In genomic region chr15:67044806-67045205, GRCm38 (mm10) we compare ENCODE assay signal across 21 mouse cellular contexts.
DNase-seq lines count a peak whose midpoint lies in the region; ATAC-seq and TF ChIP-seq lines count a peak whose summit lies in the region.
"Had no signal": no experiment of that assay in that cellular context is flagged by ENCODE, and none has a peak within 500 bp of the region (broad histone marks: within the 10 kb centered on the region; RNA-seq: fewer than 3 reads in every experiment).

No protein-coding gene starts in this region.

- H3K79me2 ChIP-seq in liver, adult 2 months (ENCODE audit: control insufficient read depth, insufficient read depth, low read length) = no peaks in the 10 kb centered on the region

- DNase-seq in gastrocnemius, postnatal 10 days = peak; percentile 24
- no peak for DNase-seq in gastrocnemius, postnatal 4 days (ENCODE audit: low spot score in 2 of 2)
- DNase-seq in liver, adult 2 months (ENCODE audit: extremely low read depth, low read depth, low spot score) = peak; percentile 27
- DNase-seq in liver = no peak
- DNase-seq in cerebellum, adult 11 months = no peak
- DNase-seq: adrenal gland, postnatal 14 days; cerebellum, adult 18-20 months; cerebellum, adult 9-11 months; cerebellum, postnatal 36 days; heart, postnatal 14 days had no signal

- H3K27ac ChIP-seq in intestine, embryonic 16.5 days (ENCODE audit: low read length) = peak overlapping the region; percentile 87
- H3K27ac ChIP-seq in intestine, embryonic 15.5 days = no peak overlapping the region
- no peak overlapping the region for H3K27ac ChIP-seq in liver, adult 2 months (replicated peaks; ENCODE audit: insufficient read depth, low read depth, low read length)
- H3K27ac ChIP-seq: forebrain, embryonic 10.5 days; forebrain, embryonic 15.5 days; heart, embryonic 13.5 days; hindbrain, embryonic 13.5 days; hindbrain, postnatal 0 days had no signal

- TF ChIP-seq POLR2A in liver, adult 2 months (IDR thresholded peaks at IDR 0.05; ENCODE audit: extremely low read depth, insufficient read depth, low read length) = no peak

- peaks cover 34% of the 10 kb centered on the region for H3K4me1 ChIP-seq in intestine, embryonic 16.5 days (ENCODE audit: control insufficient read depth, insufficient read depth, low read length)
- H3K4me1 ChIP-seq in intestine, embryonic 15.5 days (replicated peaks) = peaks cover 21% of the 10 kb centered on the region
- peaks cover 9% of the 10 kb centered on the region; the same call in 1 of the 2 replicates for H3K4me1 ChIP-seq in liver, adult 2 months (ENCODE audit: control insufficient read depth, insufficient read depth, low read length)

- no peaks in the 10 kb centered on the region for H3K27me3 ChIP-seq in intestine, embryonic 16.5 days (replicated peaks; ENCODE audit: control insufficient read depth, insufficient read depth, low read length)
- H3K27me3 ChIP-seq in intestine, embryonic 15.5 days (replicated peaks) = no peaks in the 10 kb centered on the region
- no peaks in the 10 kb centered on the region for H3K27me3 ChIP-seq in liver, adult 2 months (ENCODE audit: control insufficient read depth, insufficient read depth, low read length)
- H3K27me3 ChIP-seq: CH12.LX; embryonic facial prominence, embryonic 15.5 days; forebrain, embryonic 15.5 days; heart, embryonic 13.5 days; hindbrain, embryonic 13.5 days; Patski had no signal

- H3K9me3 ChIP-seq in intestine, embryonic 16.5 days (ENCODE audit: control insufficient read depth, low read length) = no peaks in the 10 kb centered on the region
- no peaks in the 10 kb centered on the region for H3K9me3 ChIP-seq in intestine, embryonic 15.5 days
- H3K9me3 ChIP-seq: embryonic facial prominence, embryonic 15.5 days; forebrain, embryonic 10.5 days; forebrain, embryonic 15.5 days; heart, embryonic 13.5 days; hindbrain, embryonic 13.5 days had no signal

- no peak overlapping the region for H3K4me2 ChIP-seq in intestine, embryonic 16.5 days (ENCODE audit: low read depth, low read length)
- H3K4me2 ChIP-seq in intestine, embryonic 15.5 days (replicated peaks) = no peak overlapping the region
- H3K4me2 ChIP-seq: embryonic facial prominence, embryonic 15.5 days; forebrain, embryonic 15.5 days; heart, embryonic 13.5 days; hindbrain, embryonic 13.5 days had no signal

- no peak overlapping the region for H3K9ac ChIP-seq in intestine, embryonic 16.5 days (ENCODE audit: low read depth, low read length)
- H3K9ac ChIP-seq in intestine, embryonic 15.5 days = no peak overlapping the region
- H3K9ac ChIP-seq in liver, adult 2 months (ENCODE audit: low read depth, low read length) = no peak overlapping the region
- H3K9ac ChIP-seq: embryonic facial prominence, embryonic 15.5 days; forebrain, embryonic 15.5 days; heart, embryonic 13.5 days; hindbrain, embryonic 13.5 days had no signal

- no peak for ATAC-seq in intestine, embryonic 16.5 days
- no peak for ATAC-seq in intestine, embryonic 15.5 days
- ATAC-seq: forebrain, embryonic 15.5 days; hindbrain, postnatal 0 days; Patski had no signal

- H3K36me3 ChIP-seq in intestine, embryonic 16.5 days (ENCODE audit: control insufficient read depth, insufficient read depth, low read length) = no peaks in the 10 kb centered on the region
- H3K36me3 ChIP-seq in intestine, embryonic 15.5 days = no peaks in the 10 kb centered on the region
- H3K36me3 ChIP-seq in liver, adult 2 months (ENCODE audit: control insufficient read depth, insufficient read depth, low read length) = no peaks in the 10 kb centered on the region
- H3K36me3 ChIP-seq: embryonic facial prominence, embryonic 15.5 days; forebrain, embryonic 10.5 days; forebrain, embryonic 15.5 days; heart, embryonic 13.5 days; hindbrain, embryonic 13.5 days had no signal

- no peak for TF ChIP-seq CTCF in liver, adult 2 months (IDR thresholded peaks at IDR 0.05; ENCODE audit: low read depth, low read length)

- H3K4me3 ChIP-seq in intestine, embryonic 16.5 days (ENCODE audit: low read length) = no peak overlapping the region
- no peak overlapping the region for H3K4me3 ChIP-seq in intestine, embryonic 15.5 days (replicated peaks)
- no peak overlapping the region for H3K4me3 ChIP-seq in liver, adult 2 months (ENCODE audit: insufficient read depth, low read depth, low read length)
- H3K4me3 ChIP-seq: embryonic facial prominence, embryonic 15.5 days; erythroblast, embryonic 14.5 days; forebrain, embryonic 10.5 days; forebrain, embryonic 15.5 days; heart, embryonic 13.5 days; hindbrain, embryonic 13.5 days had no signal

- 81% methylated on average over 4 of the region's 4 CpGs for WGBS in intestine, embryonic 16.5 days
- WGBS in intestine, embryonic 15.5 days = 77% methylated on average over 4 of the region's 4 CpGs
- 53% methylated on average over 4 of the region's 4 CpGs for WGBS in liver, adult 2 months

Comparison
In these comparisons a context has a peak if more than half of its experiments do, and no peak if none do; other contexts are left out.
1. DNase-seq: peak in gastrocnemius, postnatal 10 days (single experiment) and liver, adult 2 months (single experiment); none in gastrocnemius, postnatal 4 days (0 of 2), liver (single experiment) and cerebellum, adult 11 months (single experiment).